Mouse (Mus musculus) myocyte (in vitro differentiated cells): ENCODE measurements at regions not wholly inside any gene's neighbourhood (a gene's known extent, or its start where the extent isn't known, plus 50 kb on each side); places are given as distances from the start of the nearest gene placed in this dataset.

ENCODE experiments used
- H3K27me3 ChIP-seq: one replicate; pipeline ENCODE4 v1.6.1; 2011; ENCODE audit not compliant: control insufficient read depth, insufficient read depth, insufficient read length
- H3K36me3 ChIP-seq: one replicate; pipeline ENCODE4 v1.6.1; 2011; ENCODE audit not compliant: control insufficient read depth, insufficient read depth
- H3K4me2 ChIP-seq: one replicate; pipeline ENCODE4 v1.6.1; 2011; ENCODE audit warnings: low read depth, control low read depth
- H3K4me3 ChIP-seq: one replicate; pipeline ENCODE4 v1.5.1; 2011; ENCODE audit warnings: mild to moderate bottlenecking, control low read depth, moderate library complexity
- H3K79me2 ChIP-seq: one replicate; pipeline ENCODE4 v1.6.1; 2011; ENCODE audit not compliant: control insufficient read depth, insufficient read depth
- H3ac ChIP-seq: one replicate; pipeline ENCODE4 v1.6.1; 2011; ENCODE audit not compliant: control insufficient read depth, insufficient read length
- CEBPB ChIP-seq: IDR thresholded peaks from 2 replicates; pipeline ENCODE4 v1.6.1; 2011; ENCODE audit warnings: mild to moderate bottlenecking, moderate library complexity; ENCODE audit not compliant: poor library complexity, insufficient read depth, severe bottlenecking
- E2F4 ChIP-seq: IDR thresholded peaks from one replicate; pipeline ENCODE4 v1.6.1; 2011; ENCODE audit warnings: mild to moderate bottlenecking, control low read depth, moderate library complexity; ENCODE audit not compliant: insufficient read depth
- MAX ChIP-seq: IDR thresholded peaks from one replicate; pipeline ENCODE4 v1.6.1; 2011; ENCODE audit warnings: low read depth, mild to moderate bottlenecking, control low read depth
- MYOD1 ChIP-seq, 3 experiments: IDR thresholded peaks; one replicate each; pipeline ENCODE4 v1.6.1; 2011; ENCODE audit warnings: control low read depth in 2 of 3, low read depth in 2 of 3, mild to moderate bottlenecking in 2 of 3, moderate library complexity in 1 of 3; ENCODE audit not compliant: insufficient read length in 2 of 3, control insufficient read depth in 1 of 3
- MYOG ChIP-seq, 3 experiments: IDR thresholded peaks; one replicate each; pipeline ENCODE4 v1.6.1; 2011; ENCODE audit warnings: control low read depth in 2 of 3, low read depth in 2 of 3, mild to moderate bottlenecking in 2 of 3; ENCODE audit not compliant: insufficient read length in 2 of 3, control insufficient read depth in 1 of 3, insufficient read depth in 1 of 3
- POLR2A ChIP-seq: IDR thresholded peaks from one replicate; pipeline ENCODE4 v1.6.1; 2011; ENCODE audit warnings: low read depth, mild to moderate bottlenecking, control low read depth, moderate library complexity; ENCODE audit not compliant: insufficient read length
- POLR2AphosphoS2 ChIP-seq: IDR thresholded peaks from one replicate; pipeline ENCODE4 v1.6.1; 2011; ENCODE audit warnings: low read depth, control low read depth; ENCODE audit not compliant: insufficient read length
- REST ChIP-seq: IDR thresholded peaks from one replicate; pipeline ENCODE4 v1.6.1; 2011; ENCODE audit warnings: mild to moderate bottlenecking, control low read depth, moderate library complexity; ENCODE audit not compliant: insufficient read depth, insufficient read length
- SRF ChIP-seq: IDR thresholded peaks from one replicate; pipeline ENCODE4 v1.6.1; 2011; ENCODE audit warnings: low read depth; ENCODE audit not compliant: control insufficient read depth, insufficient read length
- TCF12 ChIP-seq: IDR thresholded peaks from one replicate; pipeline ENCODE4 v1.6.1; 2011; ENCODE audit warnings: mild to moderate bottlenecking, control low read depth; ENCODE audit not compliant: poor library complexity, insufficient read depth, severe bottlenecking
- TCF3 ChIP-seq: IDR thresholded peaks from one replicate; pipeline ENCODE4 v1.6.1; 2011; ENCODE audit warnings: low read depth, control low read depth; ENCODE audit not compliant: insufficient read length
- USF1 ChIP-seq: IDR thresholded peaks from one replicate; pipeline ENCODE4 v1.6.1; 2011; ENCODE audit warnings: low read depth, mild to moderate bottlenecking, control low read depth, moderate library complexity

GRCm38 (mm10) chr4:72384259-72384900 is 183.7 kb upstream of the Tle1 start:
- no peak overlapping the region for H3K4me3 ChIP-seq
- TF ChIP-seq TCF3 (no peak), CEBPB (no peak), REST (no peak), USF1 (no peak), E2F4 (no peak), SRF (no peak), POLR2AphosphoS2 (no peak), MYOD1 (IDR thresholded peaks at IDR 0.05; ENCODE audit: control insufficient read depth in 1 of 3, insufficient read length in 2 of 3, low read depth in 2 of 3) (no peak), MYOG (IDR thresholded peaks at IDR 0.05; ENCODE audit: control insufficient read depth in 1 of 3, insufficient read depth in 1 of 3, insufficient read length in 2 of 3, low read depth in 2 of 3) (no peak), POLR2A (no peak), MAX (no peak)
- no peak overlapping the region for H3K4me2 ChIP-seq
- no peaks in the 10 kb centered on the region for H3K36me3 ChIP-seq
- no peaks in the 10 kb centered on the region for H3K79me2 ChIP-seq
- no peak overlapping the region for H3ac ChIP-seq
- H3K27me3 ChIP-seq: no peaks in the 10 kb centered on the region

DNA sequence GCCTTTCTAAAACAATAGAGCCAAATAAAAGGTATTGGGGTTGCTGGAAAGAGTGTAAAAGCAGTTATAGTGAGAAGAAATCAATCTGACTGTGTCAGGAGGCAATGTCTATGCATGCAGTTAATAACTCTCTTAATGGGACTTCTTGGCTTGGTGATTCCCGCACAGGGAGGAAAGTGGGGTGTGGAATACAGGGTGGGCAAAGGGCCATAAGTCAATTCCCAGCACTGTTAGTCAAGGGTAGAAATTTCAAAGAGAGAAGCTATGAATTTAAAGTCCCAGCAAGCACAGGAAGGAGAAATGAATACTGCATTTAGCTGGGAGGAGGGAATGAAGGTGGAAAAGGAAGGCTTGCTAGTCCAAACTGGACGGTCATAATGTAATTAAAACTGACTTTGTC is 183.0 kb upstream of the Tle1 start:
- H3K4me2 ChIP-seq: no peak overlapping the region
- no peaks in the 10 kb centered on the region for H3K27me3 ChIP-seq
- no peak overlapping the region for H3ac ChIP-seq
- H3K79me2 ChIP-seq: no peaks in the 10 kb centered on the region
- no peak overlapping the region for H3K4me3 ChIP-seq
- TF ChIP-seq REST: no peak
- no peak for TF ChIP-seq POLR2A
- TF ChIP-seq TCF3: no peak
- no peak for TF ChIP-seq CEBPB
- TF ChIP-seq MAX: no peak
- TF ChIP-seq POLR2AphosphoS2: no peak
- TF ChIP-seq SRF: no peak
- TF ChIP-seq E2F4: no peak
- TF ChIP-seq USF1: no peak
- TF ChIP-seq MYOG (IDR thresholded peaks at IDR 0.05; ENCODE audit: control insufficient read depth in 1 of 3, insufficient read depth in 1 of 3, insufficient read length in 2 of 3, low read depth in 2 of 3): no peak
- no peak for TF ChIP-seq TCF12
- no peaks in the 10 kb centered on the region for H3K36me3 ChIP-seq

GRCm38 (mm10) chr4:72382517-72383147 is 181.9 kb upstream of the Tle1 start:
- Histone ChIP-seq H3K79me2 (no peaks in the 10 kb centered on the region), H3K27me3 (no peaks in the 10 kb centered on the region), H3K36me3 (no peaks in the 10 kb centered on the region), H3ac (no peak overlapping the region), H3K4me2 (no peak overlapping the region), H3K4me3 (no peak overlapping the region)
- no peak for TF ChIP-seq USF1
- no peak for TF ChIP-seq POLR2A
- no peak for TF ChIP-seq MAX
- no peak for TF ChIP-seq TCF12
- no peak for TF ChIP-seq TCF3
- TF ChIP-seq CEBPB: no peak
- no peak for TF ChIP-seq SRF
- no peak for TF ChIP-seq REST
- no peak for TF ChIP-seq POLR2AphosphoS2
- TF ChIP-seq E2F4: no peak
- no peak for TF ChIP-seq MYOD1 (IDR thresholded peaks at IDR 0.05; ENCODE audit: control insufficient read depth in 1 of 3, insufficient read length in 2 of 3, low read depth in 2 of 3)
- no peak for TF ChIP-seq MYOG (IDR thresholded peaks at IDR 0.05; ENCODE audit: control insufficient read depth in 1 of 3, insufficient read depth in 1 of 3, insufficient read length in 2 of 3, low read depth in 2 of 3)

- no peaks in the 10 kb centered on the region for H3K36me3 ChIP-seq
- no peak overlapping the region for H3K4me3 ChIP-seq
- no peak for TF ChIP-seq E2F4
- no peak for TF ChIP-seq MAX
- TF ChIP-seq USF1: no peak
- TF ChIP-seq POLR2AphosphoS2: no peak
- no peak for TF ChIP-seq MYOD1 (IDR thresholded peaks at IDR 0.05; ENCODE audit: control insufficient read depth in 1 of 3, insufficient read length in 2 of 3, low read depth in 2 of 3)
- TF ChIP-seq TCF12: no peak
- no peak for TF ChIP-seq MYOG (IDR thresholded peaks at IDR 0.05; ENCODE audit: control insufficient read depth in 1 of 3, insufficient read depth in 1 of 3, insufficient read length in 2 of 3, low read depth in 2 of 3)
- TF ChIP-seq SRF: no peak
- TF ChIP-seq REST: no peak
- TF ChIP-seq CEBPB: no peak
- TF ChIP-seq TCF3: no peak
- TF ChIP-seq POLR2A: no peak
- no peaks in the 10 kb centered on the region for H3K27me3 ChIP-seq
- H3ac ChIP-seq: no peak overlapping the region
- no peak overlapping the region for H3K4me2 ChIP-seq
- H3K79me2 ChIP-seq: no peaks in the 10 kb centered on the region
These were observed 181.0 kb upstream of the Tle1 start for GRCm38 (mm10) chr4:72381742-72382141.
